Mouse (Mus musculus): ENCODE measurements at regions not wholly inside any gene's neighbourhood (a gene's known extent, or its start where the extent isn't known, plus 50 kb on each side); places are given as distances from the start of the nearest gene placed in this dataset.

- no peak for DNase-seq
Measured at GRCm38 (mm10) chr14:24550763-24551471, 64.0 kb downstream of the Rps24 start.

GRCm38 (mm10) chr14:24551472-24551783 is 64.5 kb downstream of the Rps24 start:
- no peak for DNase-seq

GRCm38 (mm10) chr14:24564801-24565624 is 78.1 kb downstream of the Rps24 start:
- peak in 1 of 2 experiments; percentile 39 for DNase-seq

- DNase-seq, result peak; percentile 15 to 24
Measured at GRCm38 (mm10) chr14:24565718-24566322, 78.9 kb downstream of the Rps24 start.

GRCm38 (mm10) chr14:24575111-24575510 is 88.2 kb downstream of the Rps24 start:
- DNase-seq, result peak; percentile 66 to 82

GRCm38 (mm10) chr14:24578535-24579111 is 91.7 kb downstream of the Rps24 start:
- peak; percentile 80 to 84 for DNase-seq

GRCm38 (mm10) chr14:24579153-24579795 is 92.3 kb downstream of the Rps24 start:
- DNase-seq, result peak; percentile 11 to 28

GRCm38 (mm10) chr14:24586133-24586908 is 99.4 kb downstream of the Rps24 start:
- peak; percentile 7 to 15 for DNase-seq

GRCm38 (mm10) chr14:24586982-24587672 is 100.2 kb downstream of the Rps24 start:
- peak in 1 of 2 experiments; percentile 12 for DNase-seq

GRCm38 (mm10) chr14:24588041-24588440 is 101.1 kb downstream of the Rps24 start:
- no peak for DNase-seq

- peak; percentile 32 to 62 for DNase-seq
Measured at GRCm38 (mm10) chr14:24606444-24607173, 119.7 kb downstream of the Rps24 start.

DNA sequence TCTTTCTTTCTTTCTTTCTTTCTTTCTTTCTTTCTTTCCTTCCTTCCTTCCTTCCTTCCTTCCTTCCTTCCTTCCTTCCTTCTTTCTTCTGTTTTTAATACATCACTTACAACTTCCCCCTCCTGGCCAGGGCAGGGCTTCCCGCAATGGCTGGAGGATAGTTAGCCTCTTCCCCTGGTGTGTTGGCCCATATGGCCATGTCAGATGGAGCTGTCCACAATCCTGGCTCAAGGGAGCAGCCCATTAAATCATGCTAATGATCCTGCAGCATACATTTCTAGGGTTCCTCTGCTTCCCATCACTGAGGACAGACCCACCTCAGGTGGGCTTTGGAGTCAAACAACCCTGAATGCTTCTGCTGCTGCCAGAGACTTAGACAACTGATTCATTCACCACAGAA is 121.4 kb downstream of the Rps24 start:
- DNase-seq, result no peak

DNA sequence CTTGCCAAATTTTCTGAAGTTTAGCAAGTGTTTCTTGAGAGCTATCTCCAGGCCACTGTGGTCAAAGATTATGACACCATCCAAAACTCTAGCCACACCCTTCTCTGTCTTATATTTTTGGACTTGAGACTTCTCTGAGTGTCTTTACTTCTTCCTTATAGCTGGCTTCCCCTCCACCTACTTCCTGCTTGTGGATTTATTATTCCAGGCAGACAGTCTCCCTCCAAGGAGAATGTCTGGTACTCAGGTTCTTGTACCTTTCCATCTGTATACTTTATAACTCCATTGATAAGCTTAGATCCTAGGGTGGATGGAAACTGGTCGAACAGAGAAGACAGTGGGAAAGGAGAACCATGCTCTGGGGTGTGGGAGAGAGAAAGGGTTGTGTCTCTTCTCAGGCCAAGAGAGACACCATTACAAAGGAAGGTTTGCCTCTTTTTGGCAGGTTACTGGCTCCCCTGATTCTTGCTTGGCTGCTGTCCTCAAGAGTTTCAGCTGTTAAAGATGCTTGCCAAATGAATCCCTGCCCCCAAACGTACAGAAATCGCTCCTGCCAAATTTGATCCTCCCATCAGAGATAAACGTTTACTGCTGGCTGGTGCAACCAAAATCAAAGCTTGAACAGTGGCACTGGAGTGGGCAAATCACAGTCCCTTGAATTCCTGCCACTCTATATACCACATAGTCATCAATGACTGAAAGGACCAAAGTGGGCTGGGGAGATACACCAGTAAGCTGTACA is 125.5 kb downstream of the Rps24 start:
- DNase-seq, result peak in 1 of 2 experiments; percentile 13

- DNase-seq, result no peak
Measured at GRCm38 (mm10) chr14:24615776-24616175, 128.9 kb downstream of the Rps24 start.

DNA sequence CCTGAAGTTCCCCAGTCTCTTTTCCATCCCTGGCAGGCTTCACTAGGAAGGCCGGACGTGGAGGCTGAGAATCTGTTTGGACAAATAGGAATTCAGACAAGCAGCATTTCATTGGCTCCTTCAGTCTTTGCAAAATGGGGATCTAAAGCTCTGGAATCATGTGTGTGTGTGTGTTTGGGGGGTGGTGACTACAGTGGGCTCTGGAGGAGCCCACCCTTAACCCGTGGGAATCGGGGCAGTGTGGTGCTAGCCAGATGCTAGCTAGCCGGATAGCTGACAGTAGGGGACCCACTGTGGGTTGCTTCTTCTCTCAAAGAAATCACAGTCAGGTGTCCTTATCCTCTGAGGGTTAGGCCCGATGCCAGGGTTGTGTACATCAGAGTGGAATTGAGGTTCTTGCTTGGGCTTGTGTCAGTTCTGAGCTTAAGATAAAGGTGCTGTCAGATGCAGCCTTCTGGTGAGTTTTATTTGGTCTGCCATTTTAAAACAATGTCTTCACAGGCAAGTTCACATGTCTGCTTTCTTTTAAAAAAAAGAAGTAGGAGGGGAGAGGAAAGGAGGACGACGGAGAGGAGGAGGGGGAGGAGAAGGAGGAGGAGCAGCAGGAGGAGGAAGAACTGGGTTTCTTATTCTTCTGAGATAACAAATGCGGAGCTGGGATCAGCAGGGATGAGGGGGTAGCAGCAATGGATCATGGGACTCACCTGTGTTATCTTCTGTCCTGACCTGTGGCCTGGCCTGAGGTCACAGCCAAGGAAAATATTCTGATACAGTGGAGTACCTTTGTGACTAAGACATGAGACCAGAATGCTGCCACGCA is 129.6 kb downstream of the Rps24 start:
- no peak for DNase-seq

- no peak for DNase-seq
Measured at GRCm38 (mm10) chr14:24617126-24617375, 130.1 kb downstream of the Rps24 start.

DNA sequence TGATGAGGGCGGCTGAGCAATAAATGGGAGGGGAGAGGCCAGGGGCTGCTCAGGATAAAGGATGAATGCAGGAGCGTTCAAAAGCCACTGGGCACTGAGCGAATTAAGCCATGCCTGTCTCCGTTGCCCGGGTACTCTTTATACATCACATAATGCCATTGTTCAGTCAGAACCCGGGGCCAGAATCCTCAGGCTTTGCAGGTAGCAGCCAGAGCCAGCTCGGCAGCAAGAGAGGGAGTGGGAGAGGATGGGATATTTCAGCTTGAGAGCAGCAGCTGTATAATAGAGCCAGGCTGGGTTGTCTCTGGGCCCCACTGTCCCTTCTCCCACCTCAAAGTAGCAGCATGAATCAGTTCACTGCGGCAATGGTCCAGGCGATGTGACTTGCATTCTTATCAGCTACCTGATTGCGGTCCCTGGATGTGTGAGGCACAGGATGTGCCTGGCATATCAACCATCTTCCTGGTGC is 130.5 kb downstream of the Rps24 start:
- no peak for DNase-seq

DNA sequence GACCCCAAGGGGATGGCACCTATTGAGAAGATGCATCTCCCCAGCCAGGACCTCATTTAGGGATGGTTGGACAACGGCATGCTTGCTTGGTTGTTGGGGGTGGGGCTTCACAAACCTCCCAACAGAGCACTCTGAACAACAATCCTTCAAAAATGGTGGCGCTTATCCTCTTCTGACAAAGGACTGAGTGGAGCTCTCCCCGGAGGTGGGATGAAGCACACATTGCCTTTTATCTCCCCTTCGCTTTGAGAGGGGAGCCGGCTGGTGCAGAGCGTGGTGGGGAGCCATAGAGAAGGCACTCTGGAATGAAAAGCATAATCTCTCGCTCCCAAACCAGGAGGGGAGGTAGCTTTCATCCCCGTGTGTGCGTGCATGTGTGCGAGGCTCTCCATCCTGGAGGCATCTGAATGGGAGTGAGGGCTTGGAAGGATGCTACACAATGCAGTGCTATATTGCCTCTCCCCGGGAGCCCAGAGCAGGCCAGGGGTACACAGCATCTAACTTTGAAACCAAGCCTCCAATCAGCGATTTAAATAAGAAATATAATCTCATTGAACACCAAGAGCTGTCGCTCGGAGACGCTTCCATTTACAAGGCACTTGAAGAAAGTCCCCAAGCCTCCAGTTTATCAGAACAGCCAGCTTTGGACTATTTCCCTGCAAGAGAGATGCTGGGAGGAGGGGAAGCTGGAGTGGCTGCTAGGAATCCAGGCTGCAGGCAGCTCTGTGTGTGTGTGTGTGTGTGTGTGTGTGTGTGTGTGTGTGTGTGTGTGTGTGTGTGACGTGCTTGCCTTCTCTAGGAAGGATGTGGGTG is 131.5 kb downstream of the Rps24 start:
- DNase-seq, result no peak

All from heart, adult 18-20 months (tissue).